Mouse (Mus musculus): Measurements from ENCODE around the gene Kcnt2.

Gene Kcnt2

DNA sequence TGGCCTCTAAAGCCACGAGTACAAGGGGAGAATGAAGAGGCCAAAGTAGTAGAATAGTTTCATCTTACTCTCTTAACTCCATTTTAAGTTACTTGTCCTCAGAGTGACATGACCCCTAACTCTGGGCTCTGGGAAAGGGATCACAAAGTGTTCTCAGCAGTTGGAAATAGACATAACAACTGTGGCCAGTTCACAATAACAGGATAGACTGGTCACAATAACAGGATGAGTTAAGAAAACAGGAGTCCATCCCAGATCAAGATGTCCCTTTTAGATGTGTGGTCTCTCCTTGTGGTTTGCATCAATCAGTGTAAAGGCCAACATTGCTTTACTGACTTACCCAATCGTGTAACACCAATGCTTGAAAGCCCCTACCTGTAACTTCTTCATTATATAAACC is 132.8 kb downstream of the Kcnt2 start:
- DNase-seq (ENCODE audit: low spot score) = no peak

DNA sequence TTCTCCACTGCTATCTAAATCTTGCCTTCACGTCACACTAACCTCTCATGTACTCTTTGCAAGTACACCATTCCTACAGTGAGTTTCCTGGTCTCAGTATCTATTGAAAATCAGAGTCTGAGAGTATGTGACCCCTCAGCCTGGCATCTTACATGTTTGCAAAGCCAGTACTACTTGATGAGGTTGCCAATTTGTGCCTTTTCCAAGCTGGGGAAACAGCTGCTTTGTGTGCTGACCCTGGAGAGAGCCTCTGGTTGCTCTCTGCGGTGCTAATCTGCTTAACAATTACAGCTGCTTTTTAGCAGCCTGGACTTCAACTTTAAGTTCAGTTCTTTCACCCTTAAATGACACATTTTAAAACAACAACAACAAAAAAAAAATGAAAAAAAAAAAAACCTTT is 133.6 kb downstream of the Kcnt2 start:
- DNase-seq (ENCODE audit: low spot score) = no peak

DNA sequence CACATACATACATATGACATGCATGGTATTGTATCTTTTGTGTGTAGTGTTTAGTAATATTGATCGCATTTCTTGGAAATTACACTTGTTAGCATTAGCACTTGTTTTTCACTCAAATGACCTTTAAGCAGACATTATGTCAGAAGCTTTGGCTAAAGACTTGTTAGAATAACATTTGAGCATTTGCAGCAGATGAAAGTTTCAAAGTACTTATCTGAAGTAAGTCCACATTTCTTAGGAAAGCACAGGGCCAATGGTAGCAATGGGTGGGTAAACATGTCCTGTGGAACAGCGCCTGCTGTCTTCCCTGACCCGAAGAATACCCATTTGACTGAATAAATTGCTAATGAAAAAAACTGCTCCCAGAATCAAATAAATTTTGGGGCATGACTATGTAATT is 135.1 kb downstream of the Kcnt2 start:
- no peak for DNase-seq (ENCODE audit: low spot score)

DNA sequence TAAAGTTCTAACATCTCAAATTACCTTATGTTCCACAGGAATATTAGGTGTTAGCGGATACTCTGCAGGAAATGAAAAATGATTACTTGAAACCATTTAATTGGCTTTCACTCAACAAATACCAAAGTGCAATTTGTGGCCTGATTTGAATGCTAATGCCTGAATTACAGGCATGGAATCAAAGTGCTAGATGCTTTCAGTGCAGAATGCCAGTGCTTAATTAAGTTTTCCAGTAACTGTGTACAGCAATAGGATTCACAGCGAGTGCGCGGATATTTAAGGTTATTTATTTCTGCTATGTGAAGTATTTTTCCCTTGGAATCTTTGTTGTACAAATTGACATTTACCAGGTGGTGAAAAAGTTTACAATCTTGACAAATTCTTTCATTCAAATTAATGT is 144.3 kb downstream of the Kcnt2 start:
- DNase-seq (ENCODE audit: low spot score) = no peak

DNA sequence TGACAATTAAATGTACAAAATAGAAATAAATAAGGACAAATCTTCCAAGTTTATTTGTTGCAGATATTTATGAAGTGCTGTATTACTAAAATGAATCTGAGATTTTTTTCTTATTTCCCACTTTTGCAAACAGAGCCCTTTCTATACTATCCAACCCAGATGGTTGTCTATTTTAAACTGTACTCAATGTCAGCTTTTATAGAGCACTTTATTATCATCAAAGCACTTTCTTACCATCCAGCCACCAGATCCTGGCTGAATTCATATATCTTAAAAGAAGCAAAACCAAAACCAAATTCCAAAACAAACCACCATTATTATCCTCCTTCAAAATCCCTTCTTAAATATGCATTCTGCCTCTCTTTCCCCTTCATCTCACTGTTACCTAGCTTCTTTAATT is 151.8 kb downstream of the Kcnt2 start:
- DNase-seq (ENCODE audit: low spot score) = no peak

DNA sequence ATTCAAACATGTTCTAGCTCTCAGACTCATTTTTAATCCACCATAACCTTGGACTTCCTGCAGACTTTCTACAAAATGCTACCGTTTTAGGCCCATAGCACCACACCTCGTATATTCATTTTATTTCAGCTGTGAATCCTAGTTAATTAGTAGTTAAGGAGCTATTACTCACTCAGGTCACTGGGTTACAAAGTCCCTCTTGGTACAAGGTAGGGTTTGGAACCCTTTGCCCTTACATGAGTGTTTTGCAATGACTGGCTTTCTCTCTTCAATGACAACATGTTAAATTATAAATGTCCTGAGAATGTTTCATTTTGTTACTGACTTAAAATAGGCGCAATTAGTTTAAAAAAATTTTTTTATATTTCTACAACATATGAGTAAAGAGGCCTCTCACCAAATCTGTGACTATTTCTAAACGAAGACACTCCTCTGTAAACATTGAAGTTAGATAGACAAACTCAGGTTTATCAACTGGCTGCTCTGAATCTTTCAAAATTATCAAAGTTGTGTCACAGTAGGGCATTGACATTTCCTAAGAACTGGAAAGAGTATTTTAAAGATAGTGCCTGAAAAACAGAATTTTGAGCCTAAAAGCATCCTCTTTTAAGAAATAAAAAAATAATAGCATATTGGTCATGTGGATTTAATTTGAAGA is 160.8 kb downstream of the Kcnt2 start:
- no peak for DNase-seq (ENCODE audit: low spot score)

DNA sequence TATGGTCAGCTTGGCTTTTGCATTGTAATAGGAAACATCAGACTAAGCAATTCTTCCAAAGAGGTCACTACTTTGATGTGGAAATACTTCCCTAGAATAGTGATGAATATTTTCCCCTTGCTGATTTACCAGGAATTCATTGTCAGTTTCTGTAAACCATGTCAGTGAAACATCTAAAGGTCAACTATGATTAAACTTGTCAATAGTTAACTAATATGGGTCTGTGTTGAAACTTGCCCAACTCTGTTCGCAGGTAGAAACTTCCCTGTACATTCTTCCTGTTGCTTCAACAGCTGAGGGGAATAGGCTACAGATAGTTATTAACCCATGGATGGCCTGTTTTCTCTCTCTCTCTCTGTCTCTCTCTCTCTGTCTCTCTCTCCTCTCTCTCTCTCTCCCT is 169.8 kb downstream of the Kcnt2 start:
- no peak for DNase-seq (ENCODE audit: low spot score)

DNA sequence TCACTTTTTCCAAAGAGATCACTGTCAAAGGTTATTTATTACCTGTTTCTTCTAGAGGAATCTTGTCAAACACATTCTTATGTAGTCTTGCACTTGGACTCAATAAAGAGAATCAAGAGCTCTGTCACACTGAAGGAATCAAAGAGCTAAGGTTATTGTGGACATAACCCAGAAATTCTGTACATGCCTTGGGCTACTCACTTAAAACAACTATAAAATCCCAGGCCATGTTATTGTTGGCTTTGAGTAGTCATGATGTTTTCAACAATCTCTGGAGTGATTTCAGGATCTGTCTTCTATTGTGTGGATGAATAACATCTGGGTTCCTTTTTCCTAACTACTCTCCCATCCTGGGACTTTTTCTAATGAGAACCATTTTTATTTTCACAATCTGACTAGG is 177.0 kb downstream of the Kcnt2 start:
- no peak for DNase-seq (ENCODE audit: low spot score)

DNA sequence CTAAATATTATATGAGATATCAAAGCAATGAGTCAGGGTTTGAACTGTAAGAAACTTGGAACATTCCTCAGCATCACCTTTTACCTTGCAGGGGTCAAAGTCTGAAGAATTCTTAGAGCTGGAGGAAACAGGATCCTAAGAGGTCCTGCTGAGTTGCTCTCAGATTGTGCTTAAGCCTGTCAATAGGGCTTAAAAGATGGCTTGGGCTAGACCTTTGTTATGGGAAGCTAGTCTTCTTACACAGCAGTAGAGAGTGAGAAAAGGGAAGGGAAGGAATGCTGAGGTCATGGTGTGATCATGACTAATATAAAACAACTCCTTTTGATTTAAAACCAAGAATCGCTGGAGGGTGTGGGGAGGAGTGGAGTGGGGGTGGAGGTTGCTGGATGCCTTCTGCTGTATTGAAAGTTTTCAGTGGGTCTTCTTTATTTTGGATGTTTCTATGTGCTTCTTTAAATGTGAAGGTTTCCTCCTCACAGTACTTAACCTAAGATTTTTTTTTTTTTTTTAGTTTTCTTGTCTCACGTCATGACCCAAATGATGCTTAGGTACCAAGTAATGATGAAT is 183.4 kb downstream of the Kcnt2 start:
- no peak for DNase-seq (ENCODE audit: low spot score)

DNA sequence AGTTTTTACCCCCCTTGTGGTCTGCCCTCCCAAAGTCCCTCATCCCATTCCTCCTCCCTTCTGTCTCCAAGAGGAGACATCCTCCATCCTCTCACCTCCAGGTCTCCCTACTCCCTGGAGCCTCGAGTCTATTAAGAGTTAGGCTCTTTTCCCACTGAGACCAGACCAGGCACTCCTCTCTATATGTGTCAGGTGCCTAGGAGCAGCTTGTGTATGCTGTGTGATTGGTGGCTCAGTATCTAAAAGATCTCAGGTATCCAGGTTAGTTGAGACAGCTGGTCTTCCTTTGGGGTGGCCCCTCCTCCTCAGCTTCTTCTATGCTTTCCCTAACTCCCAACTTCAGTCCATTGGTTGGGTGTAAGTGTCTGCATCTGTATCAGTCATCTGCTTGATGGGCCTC is 186.1 kb downstream of the Kcnt2 start:
- DNase-seq (ENCODE audit: low spot score) = no peak

DNA sequence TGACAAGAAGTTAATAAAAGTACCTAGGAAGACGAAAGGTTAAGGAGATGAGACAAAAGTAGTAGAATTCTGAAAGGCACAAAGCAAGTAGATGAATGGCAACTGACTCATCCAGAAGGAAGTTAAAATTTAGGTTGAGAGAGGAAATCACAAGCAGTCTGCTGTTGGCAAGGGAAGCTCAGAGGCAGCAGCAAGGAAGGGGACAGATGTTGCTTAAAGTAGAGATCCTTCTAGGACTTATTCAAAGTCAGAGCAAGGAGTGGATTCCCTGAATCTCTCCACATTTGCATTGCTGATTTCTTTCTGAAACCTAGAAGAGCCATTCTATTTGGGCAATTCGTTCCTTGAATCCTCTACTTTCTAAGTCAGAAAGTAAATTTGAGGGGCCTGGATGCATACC is 188.8 kb downstream of the Kcnt2 start:
- DNase-seq (ENCODE audit: low spot score) = no peak

DNA sequence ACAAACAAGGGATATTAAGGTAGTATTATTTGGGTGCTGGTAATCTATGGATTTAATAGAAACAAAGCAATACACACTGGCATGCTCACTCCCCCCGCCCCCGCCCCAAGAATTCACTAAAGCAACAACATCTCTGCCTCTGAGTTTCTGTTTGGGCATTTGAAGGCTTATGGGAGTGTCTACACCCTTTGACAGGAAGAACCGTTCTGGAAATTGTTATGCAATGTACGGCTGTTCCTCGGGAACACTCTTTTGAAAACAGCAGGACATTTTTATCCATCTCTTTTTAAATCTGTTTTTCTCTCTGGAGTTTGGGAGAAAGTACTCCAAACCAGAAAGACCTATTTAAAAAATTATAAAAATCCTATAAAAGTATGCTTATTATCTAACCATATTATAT is 192.2 kb downstream of the Kcnt2 start:
- no peak for DNase-seq (ENCODE audit: low spot score)

DNA sequence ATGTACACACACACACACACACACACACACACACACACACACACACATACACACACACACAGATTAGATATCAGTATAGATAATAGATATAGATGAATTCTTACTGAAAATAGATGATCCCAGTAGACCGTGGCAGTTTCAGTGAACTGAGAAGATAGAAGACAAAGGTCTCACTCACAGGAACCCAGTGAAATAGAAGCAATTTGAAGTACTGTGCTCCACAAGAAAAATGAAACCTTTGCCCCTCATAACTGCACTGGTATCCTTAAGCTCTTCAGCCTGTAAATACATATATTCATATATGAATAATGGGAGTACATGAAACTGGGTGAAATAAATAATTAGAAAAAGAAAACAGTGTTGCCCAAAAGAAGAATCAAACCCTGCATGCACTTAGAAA is 197.9 kb downstream of the Kcnt2 start:
- DNase-seq (ENCODE audit: low spot score) = no peak

DNA sequence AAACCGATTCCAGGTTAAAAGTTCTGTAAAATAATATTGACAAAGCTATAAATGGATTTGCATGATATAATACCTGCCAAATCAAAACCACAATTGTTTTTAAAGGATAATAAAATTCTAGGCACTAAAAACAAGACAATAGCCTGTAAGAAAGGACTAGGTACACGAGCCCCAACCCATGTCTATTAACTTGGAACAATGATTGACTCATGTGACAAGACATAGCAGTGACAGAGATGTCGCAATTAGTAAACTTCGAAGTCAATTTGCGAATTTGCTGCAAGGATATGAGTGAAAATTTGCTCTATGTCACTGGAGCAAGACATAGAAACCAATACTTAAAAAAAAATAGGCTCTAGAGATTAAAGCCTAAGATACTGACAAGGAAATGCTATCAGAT is 198.4 kb downstream of the Kcnt2 start:
- DNase-seq (ENCODE audit: low spot score) = no peak

DNA sequence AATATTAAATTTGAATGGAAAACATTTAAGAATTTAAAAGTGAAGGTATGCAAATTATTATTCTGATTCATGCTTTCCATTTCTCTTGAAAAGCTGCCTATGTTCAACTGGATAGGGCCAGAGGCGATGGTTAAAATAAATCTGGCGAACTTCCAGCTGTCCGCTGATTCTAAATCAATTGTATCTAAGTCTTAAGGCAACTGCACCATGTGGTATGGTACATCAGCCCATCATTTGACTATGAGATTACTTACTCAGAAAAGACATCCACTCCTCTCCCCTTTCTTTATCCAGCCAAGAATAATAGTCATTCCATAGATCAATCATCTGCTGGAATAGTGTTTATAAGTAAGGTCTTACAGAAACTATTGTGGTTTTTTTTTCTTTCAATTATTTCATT is 205.5 kb downstream of the Kcnt2 start:
- no peak for DNase-seq (ENCODE audit: low spot score)

DNA sequence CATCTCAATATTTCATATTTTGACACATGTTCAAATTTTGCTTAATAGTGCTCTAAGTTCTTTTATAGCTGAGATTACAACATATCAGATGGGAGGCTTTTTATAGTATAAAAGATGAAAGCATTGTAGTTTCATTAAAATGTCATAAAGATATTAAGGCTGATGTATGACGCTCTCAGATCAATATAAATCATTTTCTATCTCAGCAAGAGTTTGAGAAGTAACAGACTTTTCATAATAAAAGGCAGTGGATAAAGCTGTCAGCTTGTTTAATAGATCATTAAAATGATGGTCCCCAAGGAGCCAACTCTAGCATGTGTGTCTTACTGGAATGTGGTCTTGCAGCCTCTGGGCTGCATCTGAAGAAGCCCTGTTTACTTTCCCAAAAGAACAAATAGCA is 206.0 kb downstream of the Kcnt2 start:
- DNase-seq (ENCODE audit: low spot score) = no peak

DNA sequence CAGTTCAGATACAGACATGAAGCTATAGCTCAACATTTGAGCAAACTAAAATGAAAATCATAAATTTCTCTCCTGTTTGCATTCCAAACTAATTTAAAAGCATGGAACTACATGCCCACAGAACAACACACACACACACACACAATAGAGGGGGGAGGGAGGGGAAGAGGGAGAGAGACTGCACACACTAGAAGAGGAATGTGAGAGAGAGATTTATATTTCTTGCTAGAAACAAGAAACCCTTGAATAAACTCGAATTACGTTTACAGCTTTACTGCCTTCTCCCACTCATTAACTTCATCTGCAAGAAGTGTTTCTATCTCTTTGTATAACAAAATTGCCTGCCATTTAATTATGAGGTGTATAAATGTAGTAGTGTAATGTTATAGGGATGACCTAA is 209.9 kb downstream of the Kcnt2 start:
- no peak for DNase-seq (ENCODE audit: low spot score)

DNA sequence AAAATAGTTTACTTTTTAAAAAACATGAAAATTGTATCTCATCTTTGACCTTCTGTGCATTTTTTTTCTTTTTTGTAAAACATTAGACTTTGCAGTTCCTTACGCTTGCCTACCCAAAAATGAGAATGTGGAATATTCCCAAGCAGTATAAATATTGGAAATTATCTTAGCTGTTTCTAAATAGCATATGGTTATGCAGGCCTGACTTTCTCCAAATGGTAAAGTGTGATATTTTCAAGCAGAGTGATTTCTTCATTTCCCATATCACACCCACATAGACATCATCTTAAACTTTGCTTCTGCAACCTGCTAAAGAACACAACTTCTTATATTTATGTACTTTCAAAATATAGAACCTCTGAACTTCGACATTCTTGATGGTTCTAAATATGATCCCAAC is 210.9 kb downstream of the Kcnt2 start:
- no peak for DNase-seq (ENCODE audit: low spot score)

DNA sequence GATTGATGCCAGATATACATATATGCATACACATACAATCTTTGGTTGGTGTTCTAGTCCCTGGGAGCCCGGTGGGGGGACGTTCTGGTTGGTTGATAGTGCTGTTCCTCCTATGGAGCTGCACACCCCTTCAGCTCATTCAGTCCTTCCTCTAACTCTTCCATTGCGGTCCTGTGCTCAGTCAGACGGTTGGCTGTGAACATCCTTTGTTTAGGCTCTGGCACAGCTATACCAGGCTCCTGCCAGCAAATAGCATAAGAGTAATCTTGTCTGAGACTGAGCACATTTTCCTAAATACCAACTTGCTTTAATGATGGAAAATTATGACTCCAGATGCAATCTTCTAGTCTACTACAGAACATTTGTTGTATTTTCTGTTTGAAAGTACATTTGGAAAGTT is 222.4 kb downstream of the Kcnt2 start:
- DNase-seq (ENCODE audit: low spot score) = no peak

DNA sequence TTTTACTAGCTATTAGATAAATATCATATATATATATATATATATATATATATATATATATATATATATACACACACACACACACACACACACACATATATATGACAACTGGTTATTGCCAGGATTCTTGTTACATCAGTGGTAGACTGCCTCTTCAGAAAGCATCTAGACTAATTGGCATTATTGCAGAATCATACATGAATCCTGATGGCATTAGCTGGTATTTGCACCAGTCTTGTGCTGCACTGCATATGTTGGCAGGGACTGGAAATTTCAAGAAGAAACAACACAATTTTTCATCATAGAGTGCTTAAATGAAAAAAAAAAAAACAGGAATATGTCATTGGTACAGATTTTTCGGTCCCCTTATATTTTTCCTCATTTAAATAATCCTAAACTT is 223.6 kb downstream of the Kcnt2 start:
- no peak for DNase-seq (ENCODE audit: low spot score)

DNA sequence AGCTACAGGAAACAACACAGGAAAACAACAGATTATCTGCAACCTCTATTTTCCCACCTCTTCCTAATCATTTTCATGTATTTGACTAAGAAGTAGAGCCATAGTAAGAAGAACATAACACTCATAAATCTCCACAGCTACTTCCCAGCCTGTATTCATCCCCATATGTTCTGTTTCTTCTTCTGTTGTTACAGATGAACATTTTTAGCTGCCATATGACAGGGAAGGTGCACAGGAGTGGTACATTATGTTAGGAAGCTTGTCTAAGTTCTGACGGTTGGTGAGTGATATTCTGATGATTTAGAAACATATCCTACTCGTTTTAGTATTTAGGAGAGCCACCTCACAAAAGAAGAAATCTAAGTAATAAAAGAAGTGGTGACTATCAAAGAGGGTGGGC is 231.0 kb downstream of the Kcnt2 start:
- no peak for DNase-seq (ENCODE audit: low spot score)

DNA sequence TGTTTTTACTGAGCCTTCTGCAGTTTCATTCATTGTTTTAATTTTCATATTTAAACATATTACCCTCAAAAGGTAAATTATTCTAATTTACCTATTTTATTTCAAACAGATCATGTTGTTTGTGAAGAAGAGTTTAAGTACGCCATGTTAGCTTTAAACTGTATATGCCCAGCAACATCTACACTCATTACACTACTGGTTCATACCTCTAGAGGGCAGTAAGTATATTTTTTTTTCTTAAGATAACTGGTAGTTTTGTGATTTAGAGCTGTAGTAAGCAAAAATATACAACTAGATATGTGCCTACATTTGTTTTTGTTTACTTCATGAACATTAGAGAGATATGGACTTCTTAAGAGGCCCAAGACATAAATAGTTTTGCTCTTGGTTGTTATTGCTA is 238.1 kb downstream of the Kcnt2 start:
- DNase-seq (ENCODE audit: low spot score) = no peak

DNA sequence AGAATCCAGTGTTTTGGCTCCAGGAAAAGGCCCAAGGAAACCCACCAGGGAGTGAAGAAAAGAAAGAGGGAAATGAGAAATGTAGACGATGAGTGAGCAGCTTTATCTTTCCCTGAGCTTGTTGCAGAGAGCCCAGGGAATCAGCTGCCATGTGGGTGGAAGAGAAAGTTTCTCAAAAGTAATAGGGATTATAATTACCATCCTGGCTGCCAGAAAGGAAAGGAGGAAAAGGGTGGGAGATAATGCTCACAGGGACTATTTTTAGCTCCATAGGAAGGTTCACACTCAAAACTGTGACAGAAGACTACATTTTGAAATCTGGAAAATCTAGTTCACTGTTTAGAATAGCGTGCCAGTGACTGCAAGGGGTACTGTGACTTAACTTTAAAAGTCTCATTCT is 243.9 kb downstream of the Kcnt2 start:
- no peak for DNase-seq (ENCODE audit: low spot score)

DNA sequence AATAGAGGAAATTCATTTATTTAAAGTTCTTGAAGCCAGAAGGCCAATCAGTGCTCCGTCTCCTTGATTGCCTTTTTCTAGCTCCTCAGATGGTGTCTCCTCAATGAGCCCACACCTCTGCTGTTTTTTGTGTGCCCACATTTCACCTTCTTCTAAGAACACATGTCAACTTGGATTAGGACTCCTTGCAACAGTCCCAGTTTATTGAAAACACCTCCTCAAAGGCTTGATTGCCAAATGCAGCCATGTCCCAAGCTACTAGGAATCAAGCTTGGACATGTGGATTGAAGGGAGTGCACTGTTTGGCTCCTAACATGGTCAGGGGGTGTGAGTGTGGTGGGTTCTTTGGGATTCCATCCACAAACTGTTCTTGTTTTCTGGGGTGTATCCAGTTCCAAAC is 245.4 kb downstream of the Kcnt2 start:
- no peak for DNase-seq (ENCODE audit: low spot score)

DNA sequence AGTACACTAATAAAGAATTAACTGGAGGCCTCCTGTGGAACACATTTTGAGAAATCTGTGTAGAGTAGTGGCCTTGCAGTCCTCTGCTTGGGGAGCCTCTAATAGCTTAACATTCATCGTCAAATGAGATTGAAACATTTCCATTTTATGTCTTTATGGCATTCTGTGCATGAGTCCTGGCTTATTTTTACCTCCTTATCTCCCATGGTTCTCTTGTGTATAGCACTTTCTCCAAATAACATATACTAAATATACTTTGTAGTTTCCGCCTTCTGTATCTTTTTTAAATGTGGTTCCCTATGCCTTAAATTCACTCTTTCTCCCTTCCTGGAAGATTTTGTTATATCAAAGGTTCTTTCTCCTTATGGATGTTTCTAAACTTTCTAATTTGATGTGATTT is 246.3 kb downstream of the Kcnt2 start:
- DNase-seq (ENCODE audit: low spot score) = no peak
